Mouse (Mus musculus) left cerebral cortex, postnatal 10 days (tissue): ENCODE results near the gene Golt1a. TPM values are rescaled to one million over a fixed set of nuclear protein-coding genes. Genes with fewer than 3 reads are reported as not detected.
"Not testable (repeated sequence)": the region's sequence is repeated elsewhere in the genome, so short reads cannot be mapped to it uniquely, and the experiment has no call there.

Source experiments
- DNase-seq, 2 experiments: peaks; one replicate each; pipeline ENCODE4 v3.0.0; 2021 to 2022; ENCODE audit warnings: low spot score in 2 of 2, mixed read lengths in 1 of 2; ENCODE audit errors: extremely low spot score in 1 of 2
- intact Hi-C: fragments of 180-260 bp; cut with DNase I; formaldehyde crosslinking; loops from one replicate; pipeline ENCODE4 v1.15.1; 2025
- total RNA-seq, 2 experiments: library from RNA; stranded (reverse); gene quantifications; 2 replicates each; pipeline ENCODE4 v1.2.3; 2021

The Golt1a gene
- total RNA-seq, 2 experiments from 2014 or later = 0.39 TPM; not detected in 1

GRCm38 (mm10) chr1:133332656-133333430 lies 23.2 kb downstream of the Golt1a start:
- DNase-seq = peak in 1 of 2 experiments; percentile 17
- intact Hi-C loops = loop anchor here (2.0 kb wide), 1 partner anchor 18 kb away; the partner anchor contains the start of gene Ren1

- intact Hi-C loops = loop anchor here (2.0 kb wide), 1 partner anchor 17 kb away; the partner anchor contains the start of gene Ren1
These were observed 24.3 kb downstream of the Golt1a start for GRCm38 (mm10) chr1:133333937-133334336.

GRCm38 (mm10) chr1:133340403-133340802 lies 30.8 kb downstream of the Golt1a start:
- DNase-seq, intact Hi-C loops: not testable (repeated sequence)

More at GRCm38 (mm10) chr1:133333937-133334336, 24.3 kb downstream of the Golt1a start:
- peak in 1 of 2 experiments; percentile 56 for DNase-seq

- no peak for DNase-seq
- intact Hi-C loops = no loop called here
These were observed 34.8 kb downstream of the Golt1a start for GRCm38 (mm10) chr1:133344357-133344756.

- intact Hi-C loops = no loop called here
- peak in 1 of 2 experiments; percentile 45 for DNase-seq
These were observed 36.9 kb downstream of the Golt1a start for GRCm38 (mm10) chr1:133346531-133346930.

- DNase-seq = no peak
- intact Hi-C loops = no loop called here
These were observed 37.6 kb downstream of the Golt1a start for GRCm38 (mm10) chr1:133347226-133347625.

GRCm38 (mm10) chr1:133347693-133348520 lies 38.3 kb downstream of the Golt1a start:
- peak in 1 of 2 experiments; percentile 13 for DNase-seq
- intact Hi-C loops = no loop called here

GRCm38 (mm10) chr1:133350210-133350609 lies 40.6 kb downstream of the Golt1a start, which contains the start of gene Ren1:
Ren1 (plus strand) TSS chr1:133350510.
- intact Hi-C loops = loop anchor here (2.0 kb wide), 2 partner anchors 17 to 171 kb away; no protein-coding TSS in a partner anchor
- peak in 1 of 2 experiments; percentile 11 for DNase-seq

- intact Hi-C loops = loop anchor here (2.0 kb wide), 3 partner anchors 19 to 173 kb away; no protein-coding TSS in a partner anchor
- peak in 1 of 2 experiments; percentile 41 for DNase-seq
These were observed 42.2 kb downstream of the Golt1a start for GRCm38 (mm10) chr1:133351762-133352161.

- peak; percentile 73 to 83 for DNase-seq
- intact Hi-C loops = loop anchor here (2.0 kb wide), 1 partner anchor 37 kb away; no protein-coding TSS in a partner anchor
These were observed 43.8 kb downstream of the Golt1a start for GRCm38 (mm10) chr1:133353371-133353809.

- DNase-seq = no peak
- intact Hi-C loops = no loop called here
These were observed 45.9 kb downstream of the Golt1a start for GRCm38 (mm10) chr1:133355469-133355868.

- DNase-seq = peak in 1 of 2 experiments; percentile 27
- intact Hi-C loops = no loop called here
These were observed 46.3 kb downstream of the Golt1a start for GRCm38 (mm10) chr1:133355912-133356311.

GRCm38 (mm10) chr1:133356330-133356729 lies 46.7 kb downstream of the Golt1a start:
- intact Hi-C loops = no loop called here
- DNase-seq = peak in 1 of 2 experiments; percentile 17

GRCm38 (mm10) chr1:133361006-133361405 lies 51.4 kb downstream of the Golt1a start:
- no peak for DNase-seq
- intact Hi-C loops = no loop called here

- DNase-seq = no peak
- intact Hi-C loops = no loop called here
These were observed 52.5 kb downstream of the Golt1a start for GRCm38 (mm10) chr1:133362103-133362502.

- intact Hi-C loops = no loop called here
- DNase-seq = peak; percentile 54 to 86
These were observed 53.8 kb downstream of the Golt1a start, which contains the start of gene Etnk2 for GRCm38 (mm10) chr1:133363276-133364021. Etnk2 (plus strand) TSS chr1:133363572.

- DNase-seq = no peak
- intact Hi-C loops = no loop called here
These were observed 54.5 kb downstream of the Golt1a start for GRCm38 (mm10) chr1:133364022-133364630.

GRCm38 (mm10) chr1:133364890-133365289 lies 55.3 kb downstream of the Golt1a start:
- intact Hi-C loops = no loop called here
- DNase-seq = no peak
